ENCODE assay signal across 14 mouse cellular contexts in the genomic region with DNA sequence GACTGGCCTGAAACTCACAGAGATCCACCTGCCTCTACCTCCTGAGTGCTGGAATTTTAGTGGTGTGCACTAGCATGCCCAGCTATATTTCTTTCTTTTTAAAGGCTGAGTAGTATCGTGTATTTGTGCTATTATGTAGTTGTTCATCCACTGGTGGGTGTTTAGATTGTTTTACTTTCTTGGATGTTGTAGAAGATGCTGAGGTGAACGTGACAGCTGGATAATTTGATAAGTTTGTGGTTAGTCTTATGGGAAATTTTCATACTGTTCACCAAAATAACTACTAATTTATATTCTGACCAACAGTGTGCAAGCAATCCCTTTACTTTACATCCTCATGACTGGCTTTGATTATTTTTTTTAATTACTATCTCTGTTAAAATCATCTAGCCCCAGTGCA.
"Had no signal": no experiment of that assay in that cellular context is flagged by ENCODE, and none has a peak within 500 bp of the region (broad histone marks: within the 10 kb centered on the region; RNA-seq: fewer than 3 reads in every experiment).

No protein-coding gene starts in this region.

- DNase-seq: lung, adult 18-20 months; lung, embryonic 14.5 days; lung, postnatal 10 days; lung, postnatal 4 days; midbrain, embryonic 14.5 days; retina, postnatal 1 day; right cerebral cortex, adult 18-20 months; right cerebral cortex, postnatal 25 days; right cerebral cortex, postnatal 4 days; spleen, adult 18-20 months; thymus, adult 18-20 months; thymus, postnatal 14 days; thymus, postnatal 36 days had no signal

- ATAC-seq: midbrain, embryonic 16.5 days had no signal
